Mouse (Mus musculus) testis, adult 2 months (tissue): ENCODE results near the gene Rasef.

Experiments
- CTCF ChIP-seq: fragments of 200-500 bp; IDR thresholded peaks from 2 replicates; pipeline ENCODE4 v1.5.1; 2012; ENCODE audit warnings: low read depth, mild to moderate bottlenecking, inconsistent platforms, low read length, moderate library complexity; ENCODE audit not compliant: control insufficient read depth, insufficient read depth, insufficient replicate concordance
- POLR2A ChIP-seq: fragments of 200-500 bp; IDR thresholded peaks from 2 replicates; pipeline ENCODE4 v1.6.1; 2012; ENCODE audit warnings: low read depth, mild to moderate bottlenecking, inconsistent platforms, low read length, moderate library complexity; ENCODE audit not compliant: control insufficient read depth

DNA sequence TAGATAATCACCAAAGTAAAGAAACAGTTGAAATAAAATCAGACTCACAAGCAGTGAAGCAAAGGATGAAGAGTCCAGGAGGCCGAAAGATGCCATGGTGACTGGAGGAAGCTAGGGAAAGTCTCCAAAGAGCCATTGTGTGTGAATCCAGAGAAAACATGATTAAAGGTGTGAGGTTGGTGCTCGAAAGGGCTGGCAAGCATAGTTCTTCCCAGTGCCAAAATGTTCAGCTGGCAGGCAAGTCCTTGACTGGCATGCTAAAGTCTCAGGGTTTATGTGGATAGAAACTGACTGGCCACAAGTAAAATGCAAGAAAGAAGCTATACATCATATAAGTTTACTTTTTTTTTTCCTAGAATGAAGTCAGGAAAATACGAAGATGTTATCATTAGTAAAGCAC is 22.6 kb downstream of the Rasef start:
- no peak for TF ChIP-seq POLR2A
- no peak for TF ChIP-seq CTCF
